Mouse (Mus musculus) lung, embryonic 16.5 days (tissue): Measurements from ENCODE around the gene Sbds. TPM values are rescaled to one million over a fixed set of nuclear protein-coding genes. Genes with fewer than 3 reads are reported as not detected.

Experiments
- ATAC-seq: fragments of 200-750 bp; cut with Nextera tagmentation; 2 replicates; pipeline ENCODE4 v1.8.0; 2017; ENCODE audit warnings: low read depth, mild to moderate bottlenecking, moderate library complexity
- H3K27ac ChIP-seq: fragments of 300-500 bp; sonication (generic); 2 replicates; pipeline ENCODE4 v1.5.1; 2014; ENCODE audit warnings: mild to moderate bottlenecking, control low read depth, low read length
- H3K27me3 ChIP-seq: fragments of 300-500 bp; sonication (generic); 2 replicates; pipeline ENCODE4 v1.6.1; 2014; ENCODE audit warnings: low read depth, low read length, mixed read lengths; ENCODE audit not compliant: control insufficient read depth, insufficient read depth
- H3K36me3 ChIP-seq: fragments of 300-500 bp; sonication (generic); 2 replicates; pipeline ENCODE4 v1.6.1; 2014; ENCODE audit warnings: low read length; ENCODE audit not compliant: control insufficient read depth, insufficient read depth
- H3K4me1 ChIP-seq: fragments of 300-500 bp; sonication (generic); replicated peaks from 2 replicates; pipeline ENCODE4 v1.6.1; 2014; ENCODE audit warnings: low read length, mixed read lengths; ENCODE audit not compliant: control insufficient read depth, insufficient read depth
- H3K4me2 ChIP-seq: fragments of 300-500 bp; sonication (generic); 2 replicates; pipeline ENCODE4 v1.6.1; 2014; ENCODE audit warnings: low read depth, low read length, control low read depth
- H3K4me3 ChIP-seq: fragments of 300-500 bp; sonication (generic); 2 replicates; pipeline ENCODE4 v1.5.1; 2014; ENCODE audit warnings: mild to moderate bottlenecking, low read length, control low read depth
- H3K9ac ChIP-seq: fragments of 300-500 bp; sonication (generic); 2 replicates; pipeline ENCODE4 v1.6.1; 2014; ENCODE audit warnings: low read length, control low read depth
- H3K9me3 ChIP-seq: fragments of 300-500 bp; sonication (generic); 2 replicates; pipeline ENCODE4 v1.6.1; 2016; ENCODE audit warnings: low read length; ENCODE audit not compliant: control insufficient read depth
- WGBS: fragments of 180-500 bp; shearing (Covaris S2); extraction: QIAGEN DNeasy Blood & Tissue Kit; methylation state at CpG from one replicate; pipeline ENCODE4 v1.1.7; 2014; 5-methylcytosine and 5-hydroxymethylcytosine counted together
- polyA plus RNA-seq: library from polyadenylated mRNA; unstranded; fragments of >200 nt; fragmentation: Nextera tagmentation; extraction: Ambion mirVana; gene quantifications from 2 replicates; pipeline ENCODE4 v1.2.1, GENCODE M21; 2015

Gene Sbds
- polyA plus RNA-seq, 1 experiment from 2014 or later, result 70.8 TPM

GRCm38 (mm10) chr5:130197981-130198380, 57.3 kb downstream of the Sbds start:
- Histone ChIP-seq H3K27me3 (no peaks in the 10 kb centered on the region), H3K4me3 (no peak overlapping the region), H3K9ac (no peak overlapping the region), H3K4me1 (no peaks in the 10 kb centered on the region; the same call in 1 of the 2 replicates), H3K27ac (no peak overlapping the region), H3K9me3 (no peaks in the 10 kb centered on the region), H3K36me3 (peaks cover 18% of the 10 kb centered on the region), H3K4me2 (no peak overlapping the region)
- ATAC-seq, result no peak
- WGBS, result 88% methylated on average over 7 of the region's 7 CpGs

- Histone ChIP-seq H3K4me3 (no peak overlapping the region), H3K4me1 (peaks cover 3% of the 10 kb centered on the region; the same call in 1 of the 2 replicates), H3K4me2 (no peak overlapping the region), H3K9ac (no peak overlapping the region), H3K27me3 (no peaks in the 10 kb centered on the region), H3K9me3 (no peaks in the 10 kb centered on the region), H3K27ac (no peak overlapping the region), H3K36me3 (peaks cover 18% of the 10 kb centered on the region)
- WGBS, result 69% methylated on average over 3 of the region's 3 CpGs
- no peak for ATAC-seq
These were observed 57.9 kb downstream of the Sbds start for GRCm38 (mm10) chr5:130197454-130197853.

GRCm38 (mm10) chr5:130196307-130196706, 59.0 kb downstream of the Sbds start:
- no peak for ATAC-seq
- H3K36me3 ChIP-seq, result peaks cover 18% of the 10 kb centered on the region
- no peak overlapping the region for H3K27ac ChIP-seq
- no peak overlapping the region for H3K9ac ChIP-seq
- peaks cover 10% of the 10 kb centered on the region; the same call in 1 of the 2 replicates for H3K4me1 ChIP-seq
- 97% methylated on average over 1 of the region's 1 CpGs for WGBS
- H3K4me3 ChIP-seq, result no peak overlapping the region
- no peaks in the 10 kb centered on the region for H3K9me3 ChIP-seq
- no peaks in the 10 kb centered on the region for H3K27me3 ChIP-seq
- H3K4me2 ChIP-seq, result no peak overlapping the region

Other genes with a start within 250 kb of the Sbds start
- 26.1 and 31.2 TPM in 2 replicates for gene Asl, start 226.3 kb downstream of the Sbds start, polyA plus RNA-seq
- gene Crcp, start 226.2 kb downstream of the Sbds start, polyA plus RNA-seq, result 37.0 and 41.3 TPM in 2 replicates
- 56.2 and 58.1 TPM in 2 replicates for gene Tpst1, start 182.2 kb downstream of the Sbds start, polyA plus RNA-seq
- 5.5 and 6.1 TPM in 2 replicates for gene Kctd7, start 110.7 kb downstream of the Sbds start, polyA plus RNA-seq
- 31.1 and 32.4 TPM in 2 replicates for gene Rabgef1, start 83.7 kb downstream of the Sbds start, polyA plus RNA-seq
- 31.5 and 36.3 TPM in 2 replicates for gene Tmem248, start 38.4 kb downstream of the Sbds start, polyA plus RNA-seq
- 21.6 and 24.8 TPM in 2 replicates for gene Tyw1, start 89 bp upstream of the Sbds start, polyA plus RNA-seq
- 0.34 TPM in 1 of 2 replicates, not detected in the other for gene Caln1, start 113.9 kb upstream of the Sbds start, polyA plus RNA-seq
- not detected in 2 replicates for gene A330070K13Rik, start 129.1 kb upstream of the Sbds start, polyA plus RNA-seq